Comparison of ENCODE assay signal across 18 mouse cellular contexts in the genomic region with DNA sequence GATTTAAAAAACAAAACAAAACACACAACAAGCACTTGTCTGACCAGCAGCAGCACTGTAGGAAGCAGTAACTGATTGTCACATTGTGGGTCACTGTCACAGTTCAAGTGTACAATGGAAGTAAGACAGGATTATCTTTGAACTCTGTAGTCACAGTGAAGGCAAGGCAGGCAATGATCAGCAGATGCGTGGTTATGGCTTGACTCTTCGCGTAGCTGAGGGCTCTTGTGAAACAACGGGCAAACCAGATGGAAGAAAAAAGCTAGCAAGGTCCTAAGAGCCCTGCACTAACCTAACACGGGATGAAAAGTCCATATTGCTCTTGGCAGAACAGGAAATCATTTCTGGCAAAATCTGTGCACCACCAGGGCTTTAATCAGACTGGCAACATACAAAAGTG.
"Had no signal": no experiment of that assay in that cellular context is flagged by ENCODE, and none has a peak within 500 bp of the region (broad histone marks: within the 10 kb centered on the region; RNA-seq: fewer than 3 reads in every experiment).

No protein-coding gene starts in this region.

- DNase-seq: lung, adult 18-20 months; lung, embryonic 14.5 days; lung, postnatal 10 days; lung, postnatal 4 days; midbrain, embryonic 14.5 days; retina, postnatal 1 day; right cerebral cortex, adult 18-20 months; right cerebral cortex, postnatal 25 days; right cerebral cortex, postnatal 4 days; spleen, adult 18-20 months; thymus, adult 18-20 months; thymus, postnatal 25 days had no signal

- ATAC-seq: liver, embryonic 12.5 days; midbrain, embryonic 16.5 days had no signal

- H3K27ac ChIP-seq: liver, embryonic 12.5 days; liver, embryonic 14.5 days; neural tube, embryonic 13.5 days had no signal

- H3K9ac ChIP-seq: liver, embryonic 14.5 days had no signal

- H3K27me3 ChIP-seq: liver, embryonic 12.5 days; neural tube, embryonic 13.5 days; neural tube, embryonic 15.5 days had no signal

- H3K9me3 ChIP-seq: liver, embryonic 12.5 days; midbrain, embryonic 10.5 days; neural tube, embryonic 13.5 days; neural tube, embryonic 15.5 days had no signal
